Mouse (Mus musculus): ENCODE measurements around the gene Chn2. TPM values are rescaled to one million over a fixed set of nuclear protein-coding genes. Genes with fewer than 3 reads are reported as not detected.

Gene Chn2
- polyA plus RNA-seq, 1 experiment from 2014 or later, result 32.5 TPM

GRCm38 (mm10) chr6:54023846-54024245 lies 15.5 kb upstream of the Chn2 start:
- no peaks in the 10 kb centered on the region for H3K9me3 ChIP-seq
- H3K9ac ChIP-seq, result no peak overlapping the region
- H3K27ac ChIP-seq (replicated peaks), result no peak overlapping the region
- WGBS, result 97% methylated on average over 5 of the region's 5 CpGs
- H3K4me2 ChIP-seq, result no peak overlapping the region
- ATAC-seq (ENCODE audit: low FRiP score, low read depth), result no peak
- H3K4me3 ChIP-seq, result no peak overlapping the region
- H3K27me3 ChIP-seq, result peaks cover 2% of the 10 kb centered on the region; the same call in 1 of the 2 replicates
- H3K4me1 ChIP-seq (replicated peaks), result 0 out of 2 replicates have a peak, but pooled peaks cover 3% of the 10 kb centered on the region
- H3K36me3 ChIP-seq, result no peaks in the 10 kb centered on the region

GRCm38 (mm10) chr6:54028706-54029105 lies 10.6 kb upstream of the Chn2 start:
- no peak for ATAC-seq (ENCODE audit: low FRiP score, low read depth)
- 0 out of 2 replicates have a peak, but pooled peaks cover 3% of the 10 kb centered on the region for H3K4me1 ChIP-seq (replicated peaks)
- 58% methylated on average over 1 of the region's 1 CpGs for WGBS

GRCm38 (mm10) chr6:54030351-54030750 lies 9.0 kb upstream of the Chn2 start:
- Histone ChIP-seq H3K27me3 (peaks cover 2% of the 10 kb centered on the region; the same call in 1 of the 2 replicates), H3K4me1 (replicated peaks) (peaks cover 7% of the 10 kb centered on the region), H3K27ac (replicated peaks) (no peak overlapping the region), H3K4me3 (no peak overlapping the region), H3K4me2 (no peak overlapping the region), H3K9me3 (no peaks in the 10 kb centered on the region), H3K9ac (no peak overlapping the region), H3K36me3 (no peaks in the 10 kb centered on the region)
- ATAC-seq (ENCODE audit: low FRiP score, low read depth), result no peak

More at GRCm38 (mm10) chr6:54028706-54029105, 10.6 kb upstream of the Chn2 start:
- Histone ChIP-seq H3K27ac (replicated peaks) (no peak overlapping the region), H3K9ac (no peak overlapping the region), H3K4me3 (no peak overlapping the region), H3K9me3 (no peaks in the 10 kb centered on the region), H3K36me3 (no peaks in the 10 kb centered on the region), H3K4me2 (no peak overlapping the region), H3K27me3 (peaks cover 2% of the 10 kb centered on the region; the same call in 1 of the 2 replicates)

GRCm38 (mm10) chr6:54030776-54031175 lies 8.6 kb upstream of the Chn2 start:
- 71% methylated on average over 3 of the region's 3 CpGs for WGBS
- H3K27ac ChIP-seq (replicated peaks), result no peak overlapping the region
- H3K9me3 ChIP-seq, result no peaks in the 10 kb centered on the region
- no peak overlapping the region for H3K9ac ChIP-seq
- no peaks in the 10 kb centered on the region for H3K36me3 ChIP-seq
- H3K4me1 ChIP-seq (replicated peaks), result peaks cover 6% of the 10 kb centered on the region
- no peak overlapping the region for H3K4me3 ChIP-seq
- H3K4me2 ChIP-seq, result no peak overlapping the region
- H3K27me3 ChIP-seq, result peaks cover 2% of the 10 kb centered on the region; the same call in 1 of the 2 replicates
- no peak for ATAC-seq (ENCODE audit: low FRiP score, low read depth)

GRCm38 (mm10) chr6:54034471-54034870 lies 4.9 kb upstream of the Chn2 start:
- no peak overlapping the region for H3K4me3 ChIP-seq
- ATAC-seq (ENCODE audit: low FRiP score, low read depth), result peak; percentile 82
- no peak overlapping the region for H3K9ac ChIP-seq

GRCm38 (mm10) chr6:54035548-54035947 lies 3.8 kb upstream of the Chn2 start:
- WGBS, result 77% methylated on average over 3 of the region's 3 CpGs
- Histone ChIP-seq H3K27me3 (no peaks in the 10 kb centered on the region), H3K27ac (replicated peaks) (no peak overlapping the region), H3K36me3 (no peaks in the 10 kb centered on the region), H3K9me3 (no peaks in the 10 kb centered on the region), H3K4me3 (no peak overlapping the region), H3K4me2 (no peak overlapping the region), H3K4me1 (replicated peaks) (peaks cover 24% of the 10 kb centered on the region), H3K9ac (no peak overlapping the region)
- no peak for ATAC-seq (ENCODE audit: low FRiP score, low read depth)

More at GRCm38 (mm10) chr6:54034471-54034870, 4.9 kb upstream of the Chn2 start:
- Histone ChIP-seq H3K36me3 (no peaks in the 10 kb centered on the region), H3K27ac (replicated peaks) (peak overlapping the region; percentile 78), H3K27me3 (no peaks in the 10 kb centered on the region), H3K4me1 (replicated peaks) (peaks cover 19% of the 10 kb centered on the region), H3K4me2 (peak overlapping the region; percentile 47), H3K9me3 (no peaks in the 10 kb centered on the region)
- WGBS, result 2% methylated on average over 8 of the region's 9 CpGs

GRCm38 (mm10) chr6:54038866-54039265 lies 488 bp upstream of the Chn2 start:
- no peaks in the 10 kb centered on the region for H3K36me3 ChIP-seq
- ATAC-seq (ENCODE audit: low FRiP score, low read depth), result no peak
- H3K4me3 ChIP-seq, result peak overlapping the region; percentile 81
- H3K27me3 ChIP-seq, result no peaks in the 10 kb centered on the region
- H3K9ac ChIP-seq, result peak overlapping the region; percentile 86
- H3K27ac ChIP-seq (replicated peaks), result peak overlapping the region; percentile 94
- peaks cover 39% of the 10 kb centered on the region for H3K4me1 ChIP-seq (replicated peaks)
- peak overlapping the region; percentile 90 for H3K4me2 ChIP-seq
- 7% methylated on average over 10 of the region's 10 CpGs for WGBS
- no peaks in the 10 kb centered on the region for H3K9me3 ChIP-seq

GRCm38 (mm10) chr6:54039805-54040447 lies 572 bp downstream of the Chn2 start:
- peaks cover 35% of the 10 kb centered on the region for H3K4me1 ChIP-seq (replicated peaks)
- WGBS, result under 1% methylated on average over 56 of the region's 62 CpGs
- peak overlapping the region; percentile 86 for H3K9ac ChIP-seq
- peak overlapping the region; percentile 90 for H3K4me2 ChIP-seq
- peak overlapping the region; percentile 94 for H3K27ac ChIP-seq (replicated peaks)
- H3K4me3 ChIP-seq, result peak overlapping the region; percentile 81
- no peaks in the 10 kb centered on the region for H3K36me3 ChIP-seq
- no peaks in the 10 kb centered on the region for H3K27me3 ChIP-seq
- ATAC-seq (ENCODE audit: low FRiP score, low read depth), result peak; percentile 79
- H3K9me3 ChIP-seq, result no peaks in the 10 kb centered on the region

- WGBS, result 11% methylated on average over 9 of the region's 9 CpGs
- Histone ChIP-seq H3K4me1 (replicated peaks) (peaks cover 35% of the 10 kb centered on the region), H3K4me2 (peak overlapping the region; percentile 90), H3K36me3 (no peaks in the 10 kb centered on the region), H3K9me3 (no peaks in the 10 kb centered on the region), H3K27me3 (no peaks in the 10 kb centered on the region), H3K4me3 (peak overlapping the region; percentile 81), H3K9ac (peak overlapping the region; percentile 86), H3K27ac (replicated peaks) (peak overlapping the region; percentile 94)
- ATAC-seq (ENCODE audit: low FRiP score, low read depth), result no peak
Observed at GRCm38 (mm10) chr6:54040448-54040844, 1.1 kb downstream of the Chn2 start.

GRCm38 (mm10) chr6:54041386-54042043 lies 2.2 kb downstream of the Chn2 start:
- Histone ChIP-seq H3K27me3 (no peaks in the 10 kb centered on the region), H3K36me3 (no peaks in the 10 kb centered on the region), H3K9me3 (no peaks in the 10 kb centered on the region), H3K9ac (no peak overlapping the region), H3K4me3 (peak overlapping the region; percentile 81), H3K27ac (replicated peaks) (no peak overlapping the region), H3K4me2 (peak overlapping the region; percentile 90), H3K4me1 (replicated peaks) (peaks cover 35% of the 10 kb centered on the region)
- no peak for ATAC-seq (ENCODE audit: low FRiP score, low read depth)
- 24% methylated on average over 13 of the region's 13 CpGs for WGBS

GRCm38 (mm10) chr6:54042142-54042541 lies 2.8 kb downstream of the Chn2 start:
- 83% methylated on average over 1 of the region's 1 CpGs for WGBS
- peaks cover 35% of the 10 kb centered on the region for H3K4me1 ChIP-seq (replicated peaks)
- no peaks in the 10 kb centered on the region for H3K9me3 ChIP-seq
- no peaks in the 10 kb centered on the region for H3K36me3 ChIP-seq
- H3K27me3 ChIP-seq, result no peaks in the 10 kb centered on the region
- peak overlapping the region; percentile 81; the same call in 1 of the 2 replicates for H3K4me3 ChIP-seq
- H3K4me2 ChIP-seq, result peak overlapping the region; percentile 90
- ATAC-seq (ENCODE audit: low FRiP score, low read depth), result no peak
- H3K27ac ChIP-seq (replicated peaks), result no peak overlapping the region
- no peak overlapping the region for H3K9ac ChIP-seq

- 81% methylated on average over 5 of the region's 5 CpGs for WGBS
Observed at GRCm38 (mm10) chr6:54043536-54043935, 4.2 kb downstream of the Chn2 start.

More at GRCm38 (mm10) chr6:54043536-54043935, 4.2 kb downstream of the Chn2 start:
- no peaks in the 10 kb centered on the region for H3K27me3 ChIP-seq
- H3K4me1 ChIP-seq (replicated peaks), result peaks cover 28% of the 10 kb centered on the region
- no peaks in the 10 kb centered on the region for H3K36me3 ChIP-seq
- H3K9ac ChIP-seq, result no peak overlapping the region
- no peak overlapping the region for H3K4me3 ChIP-seq
- no peak overlapping the region for H3K4me2 ChIP-seq
- no peak for ATAC-seq (ENCODE audit: low FRiP score, low read depth)
- no peaks in the 10 kb centered on the region for H3K9me3 ChIP-seq
- H3K27ac ChIP-seq (replicated peaks), result no peak overlapping the region

Measured in hindbrain, embryonic 15.5 days (tissue).